Mouse (Mus musculus) liver, postnatal 0 days (tissue): Measurements from ENCODE around the gene Foxc1. TPM values are rescaled to one million over a fixed set of nuclear protein-coding genes. Genes with fewer than 3 reads are reported as not detected.

Experiments
- ATAC-seq: fragments of 200-750 bp; cut with Nextera tagmentation; 2 replicates; pipeline ENCODE4 v1.8.0; 2017; ENCODE audit warnings: mild to moderate bottlenecking, moderate library complexity
- DNase-seq: peaks from one replicate; pipeline ENCODE4 v3.0.0-alpha.2; 2016
- H3K27ac ChIP-seq: fragments of 300-500 bp; sonication (generic); 2 replicates; pipeline ENCODE4 v1.5.1; 2014; ENCODE audit warnings: antibody characterized with exemption, moderate library complexity, mild to moderate bottlenecking, low read depth
- H3K27me3 ChIP-seq: fragments of 300-500 bp; sonication (generic); 2 replicates; pipeline ENCODE4 v1.6.1; 2014; ENCODE audit warnings: low read length, control low read depth, mixed read lengths; ENCODE audit not compliant: insufficient read depth
- H3K36me3 ChIP-seq: fragments of 300-500 bp; sonication (generic); replicated peaks from 2 replicates; pipeline ENCODE4 v1.6.1; 2014; ENCODE audit warnings: mild to moderate bottlenecking, control low read depth, low read length, moderate library complexity, mixed read lengths; ENCODE audit not compliant: insufficient read depth
- H3K4me1 ChIP-seq: fragments of 300-500 bp; sonication (generic); 2 replicates; pipeline ENCODE4 v1.6.1; 2014; ENCODE audit warnings: antibody characterized with exemption, mild to moderate bottlenecking, control low read depth; ENCODE audit not compliant: insufficient read depth
- H3K4me2 ChIP-seq: fragments of 300-500 bp; sonication (generic); 2 replicates; pipeline ENCODE4 v1.6.1; 2014; ENCODE audit warnings: low read depth, mild to moderate bottlenecking, low read length, moderate library complexity, mixed read lengths
- H3K4me3 ChIP-seq: fragments of 300-500 bp; sonication (generic); 2 replicates; pipeline ENCODE4 v1.5.1; 2014; ENCODE audit warnings: low read depth, low read length
- H3K9ac ChIP-seq: fragments of 300-500 bp; sonication (generic); replicated peaks from 2 replicates; pipeline ENCODE4 v1.6.1; 2014; ENCODE audit warnings: mild to moderate bottlenecking, moderate library complexity
- H3K9me3 ChIP-seq: fragments of 300-500 bp; sonication (generic); 2 replicates; pipeline ENCODE4 v1.6.1; 2016; ENCODE audit warnings: mild to moderate bottlenecking, control low read depth, low read length, mixed read lengths
- CTCF ChIP-seq: sonication (generic); IDR thresholded peaks from 2 replicates; pipeline ENCODE4 v1.5.1; 2016; ENCODE audit warnings: antibody characterized with exemption, low read depth
- EP300 ChIP-seq: IDR thresholded peaks from 2 replicates; pipeline ENCODE4 v1.6.1; 2016; ENCODE audit warnings: antibody characterized with exemption, low read depth, mild to moderate bottlenecking
- WGBS: fragments of 180-500 bp; shearing (Covaris S2); extraction: QIAGEN DNeasy Blood & Tissue Kit; methylation state at CpG from one replicate; pipeline ENCODE4 v1.1.7; 2014; ENCODE audit not compliant: insufficient replicate concordance; 5-methylcytosine and 5-hydroxymethylcytosine counted together
- polyA plus RNA-seq: library from polyadenylated mRNA; unstranded; fragments of >200 nt; fragmentation: Nextera tagmentation; extraction: Ambion mirVana; gene quantifications from 2 replicates; pipeline ENCODE4 v1.2.1, GENCODE M21; 2015

Gene Foxc1
- polyA plus RNA-seq, 1 experiment from 2014 or later, result not detected

- H3K27me3 ChIP-seq, result no peaks in the 10 kb centered on the region
- H3K9ac ChIP-seq, result no peak overlapping the region
- no peak overlapping the region for H3K4me2 ChIP-seq
- 69% methylated on average over 5 of the region's 5 CpGs for WGBS
- no peak overlapping the region for H3K4me3 ChIP-seq
- no peaks in the 10 kb centered on the region for H3K36me3 ChIP-seq
- no peaks in the 10 kb centered on the region for H3K9me3 ChIP-seq
- H3K4me1 ChIP-seq, result no peaks in the 10 kb centered on the region
- ATAC-seq (no peak), DNase-seq (no peak)
- H3K27ac ChIP-seq, result no peak overlapping the region
- no peak for TF ChIP-seq CTCF
- TF ChIP-seq EP300, result no peak
These were observed 43.0 kb downstream of the Foxc1 start for GRCm38 (mm10) chr13:31849258-31849971.

- 58% methylated on average over 2 of the region's 2 CpGs for WGBS
- H3K4me2 ChIP-seq, result no peak overlapping the region
- no peak overlapping the region for H3K9ac ChIP-seq
- TF ChIP-seq EP300 (no peak), CTCF (no peak)
- ATAC-seq (no peak), DNase-seq (no peak)
- no peaks in the 10 kb centered on the region for H3K27me3 ChIP-seq
- H3K4me3 ChIP-seq, result no peak overlapping the region
- H3K27ac ChIP-seq, result no peak overlapping the region
- no peaks in the 10 kb centered on the region for H3K4me1 ChIP-seq
- H3K36me3 ChIP-seq, result no peaks in the 10 kb centered on the region
- no peaks in the 10 kb centered on the region for H3K9me3 ChIP-seq
These were observed 47.1 kb downstream of the Foxc1 start for GRCm38 (mm10) chr13:31853564-31853963.

GRCm38 (mm10) chr13:31854000-31854399 lies 47.6 kb downstream of the Foxc1 start:
- no peaks in the 10 kb centered on the region for H3K36me3 ChIP-seq
- no peak overlapping the region for H3K27ac ChIP-seq
- H3K9ac ChIP-seq, result no peak overlapping the region
- no peak for DNase-seq
- H3K9me3 ChIP-seq, result no peaks in the 10 kb centered on the region
- WGBS, result 64% methylated on average over 4 of the region's 4 CpGs
- H3K4me2 ChIP-seq, result no peak overlapping the region
- no peak overlapping the region for H3K4me3 ChIP-seq
- H3K4me1 ChIP-seq, result no peaks in the 10 kb centered on the region
- TF ChIP-seq CTCF, result no peak
- no peak for TF ChIP-seq EP300
- no peak for ATAC-seq
- no peaks in the 10 kb centered on the region for H3K27me3 ChIP-seq

GRCm38 (mm10) chr13:31860200-31860599 lies 53.8 kb downstream of the Foxc1 start:
- Histone ChIP-seq H3K4me2 (no peak overlapping the region), H3K4me1 (no peaks in the 10 kb centered on the region), H3K4me3 (no peak overlapping the region), H3K9me3 (no peaks in the 10 kb centered on the region), H3K36me3 (no peaks in the 10 kb centered on the region), H3K9ac (no peak overlapping the region), H3K27me3 (no peaks in the 10 kb centered on the region), H3K27ac (no peak overlapping the region)
- WGBS, result 72% methylated on average over 5 of the region's 5 CpGs
- DNase-seq (no peak), ATAC-seq (no peak)
- no peak for TF ChIP-seq CTCF
- no peak for TF ChIP-seq EP300

Other genes starting within 250 kb of the Foxc1 start
- gene A530084C06Rik, start 247.3 kb upstream of the Foxc1 start, polyA plus RNA-seq, result not detected in 2 replicates
- gene Foxf2, start 180.8 kb upstream of the Foxc1 start, polyA plus RNA-seq, result not detected in 2 replicates